Mouse (Mus musculus) c-Kit-positive CD71-negative TER-119-negative erythroid progenitor cells, embryonic 14.5 days (primary cell): ENCODE measurements around the gene Crxos.
"Not testable (repeated sequence)": the region's sequence is repeated elsewhere in the genome, so short reads cannot be mapped to it uniquely, and the experiment has no call there.

ENCODE experiments used
- DNase-seq: peaks from one replicate; pipeline ENCODE4 v3.0.0-alpha.2; 2013; ENCODE audit warnings: low read depth

The Crxos gene

GRCm38 (mm10) chr7:15882317-15882716, at the start of gene Crxos:
TSS of gene Crxos (plus strand) at chr7:15882617.
- no peak for DNase-seq

DNA sequence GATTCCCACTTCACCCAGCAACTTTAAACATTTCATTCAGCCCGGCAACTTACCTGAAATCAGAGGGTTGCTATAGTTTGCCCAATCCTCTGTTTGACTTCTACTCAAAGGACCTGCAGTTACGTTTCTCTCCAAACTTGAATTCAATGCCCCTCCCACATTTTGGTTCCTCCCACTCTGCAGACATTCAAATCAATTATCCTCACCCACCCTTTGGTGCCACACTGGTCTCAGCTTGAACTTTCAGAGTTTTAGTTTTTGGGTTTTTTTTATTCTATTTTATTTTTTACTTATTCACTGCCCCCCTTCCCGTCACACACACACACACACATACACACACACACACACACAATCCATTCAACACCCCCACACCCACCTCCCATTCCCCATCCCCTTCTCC, 42.8 kb upstream of the Crxos start, which contains the start of gene Obox6:
TSS of gene Obox6 (minus strand) at position 101 of the 400 bp plus-strand sequence.
- no peak for DNase-seq

DNA sequence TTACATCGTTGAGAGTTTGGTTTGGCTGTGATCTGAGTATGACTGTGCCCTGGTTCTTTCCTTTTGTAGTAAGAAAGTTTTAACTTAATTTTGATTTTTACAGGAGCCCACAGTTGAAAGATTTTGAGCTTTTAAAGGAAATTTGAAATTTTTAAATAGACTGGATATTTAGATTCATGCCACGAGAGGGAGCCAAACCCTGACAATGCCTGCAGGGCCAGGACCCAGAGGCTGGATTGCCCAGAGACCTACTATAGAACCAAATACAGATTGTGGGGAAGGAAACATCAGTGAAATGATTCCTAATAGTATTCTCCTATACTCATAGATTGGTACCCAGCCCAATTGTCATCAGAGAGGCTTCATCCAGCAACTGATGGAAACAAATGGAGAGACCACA, 22.8 kb upstream of the Crxos start:
- no peak for DNase-seq

DNA sequence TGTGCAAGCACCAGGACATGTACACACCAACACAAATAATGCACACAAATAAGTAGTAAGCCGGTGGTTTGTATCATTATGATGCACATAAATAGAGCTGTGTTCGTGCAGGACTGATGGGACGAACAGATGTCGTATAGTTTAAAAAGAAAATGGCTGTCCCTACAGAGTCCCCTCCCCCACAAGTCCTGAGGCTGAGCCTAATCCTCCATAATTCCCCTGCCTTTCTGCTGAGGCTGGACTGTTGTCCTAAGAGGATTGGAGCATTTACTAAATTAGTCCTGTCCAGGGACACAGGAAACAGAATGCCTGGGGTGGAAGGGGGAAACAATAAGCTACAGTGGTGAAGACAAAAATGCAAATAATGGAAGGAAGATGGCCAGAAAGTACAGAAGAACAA, 18.3 kb upstream of the Crxos start:
- DNase-seq: no peak

DNA sequence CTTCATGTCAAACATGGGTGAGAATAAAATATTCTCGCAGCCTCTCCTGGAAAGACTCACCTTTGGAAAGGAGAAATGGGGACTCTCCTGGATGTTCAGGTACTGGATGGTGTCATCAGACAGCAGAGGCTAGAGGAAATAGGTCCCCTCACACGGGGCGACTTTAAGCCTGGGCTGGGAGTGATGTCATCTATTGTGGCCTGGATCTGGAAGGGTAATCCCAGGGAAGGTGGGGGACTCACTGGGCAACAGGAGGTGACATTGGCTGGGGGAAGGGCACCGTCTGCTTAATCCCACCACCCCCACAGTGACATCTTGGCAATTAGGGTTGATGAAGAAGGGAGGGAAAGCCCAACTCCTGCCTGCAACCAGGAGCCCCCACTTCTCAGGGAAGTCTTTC, 2.7 kb upstream of the Crxos start, which contains the start of gene Crx:
TSS of gene Crx (minus strand) at position 213 of the 400 bp plus-strand sequence.
- DNase-seq: no peak

DNA sequence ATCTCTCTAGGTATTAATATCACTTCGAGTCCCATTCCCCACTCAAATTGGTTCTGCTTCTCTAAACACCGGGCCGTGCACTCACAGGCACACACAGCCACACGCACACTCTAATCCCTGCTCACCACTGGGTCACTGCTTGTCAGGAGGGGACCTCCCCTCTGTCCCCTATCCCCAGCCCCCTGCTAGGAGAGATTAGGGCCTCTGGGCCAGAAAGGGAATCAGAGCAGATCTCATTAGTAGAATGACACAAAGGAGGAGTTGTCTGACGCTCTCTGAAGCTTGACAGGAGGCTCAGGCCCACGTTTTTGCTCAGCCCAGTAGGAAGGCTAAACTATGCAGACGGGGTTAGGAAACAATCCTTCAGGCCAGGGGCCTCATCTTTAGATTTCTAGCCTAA, 1.0 kb upstream of the Crxos start:
- no peak for DNase-seq

GRCm38 (mm10) chr7:15881831-15882230, 586 bp upstream of the Crxos start:
- DNase-seq: no peak

GRCm38 (mm10) chr7:15884127-15884526, 1.7 kb downstream of the Crxos start:
- DNase-seq: no peak

GRCm38 (mm10) chr7:15894251-15894650, 11.8 kb downstream of the Crxos start:
- no peak for DNase-seq

- no peak for DNase-seq
These were observed 19.1 kb downstream of the Crxos start for GRCm38 (mm10) chr7:15901366-15902048.

GRCm38 (mm10) chr7:15905861-15906260, 23.4 kb downstream of the Crxos start:
- DNase-seq: no peak

GRCm38 (mm10) chr7:15906602-15907001, 24.2 kb downstream of the Crxos start:
- DNase-seq: no peak

- DNase-seq: no peak
These were observed 25.7 kb downstream of the Crxos start for GRCm38 (mm10) chr7:15907971-15908590.

- no peak for DNase-seq
These were observed 28.1 kb downstream of the Crxos start for GRCm38 (mm10) chr7:15910521-15910920.

DNA sequence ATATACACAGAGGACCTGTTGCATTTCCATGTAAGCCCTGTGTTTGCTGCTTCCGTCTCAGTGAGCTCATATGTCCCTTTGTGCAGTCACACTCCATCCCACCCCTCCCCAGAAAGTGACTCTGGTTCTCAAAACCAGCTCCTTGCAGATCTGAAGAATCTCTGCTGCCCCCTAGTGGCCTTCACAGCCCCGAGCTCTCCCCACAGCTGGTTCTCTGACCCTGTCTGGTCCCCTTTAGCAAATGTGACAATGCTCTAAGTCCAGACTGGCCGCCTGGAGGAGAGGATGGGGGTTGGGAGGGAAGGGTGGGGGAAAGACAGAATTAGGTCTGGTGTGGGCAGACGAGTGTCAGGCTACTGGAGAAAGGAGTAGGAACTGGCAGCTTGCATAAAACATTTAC, 29.8 kb downstream of the Crxos start:
- peak; percentile 75 for DNase-seq

DNA sequence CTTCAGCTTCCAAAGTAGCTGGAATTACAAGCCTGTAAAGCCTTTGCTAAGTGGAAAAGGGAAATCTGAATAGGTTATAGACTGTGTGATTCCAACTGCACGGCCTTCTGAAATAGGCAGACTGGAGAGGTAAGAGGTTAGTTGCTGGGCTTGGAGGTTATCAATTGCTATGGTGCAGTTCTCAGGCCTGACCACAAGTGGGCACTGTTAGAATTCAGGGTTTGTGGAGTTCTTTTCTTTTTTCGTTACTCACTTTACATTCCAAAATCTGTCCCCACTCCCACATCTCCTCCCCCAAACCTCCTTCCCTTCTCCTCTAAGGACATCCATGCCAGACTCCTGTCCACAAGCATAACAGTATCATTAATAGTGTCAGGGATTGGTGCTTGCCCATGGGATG, 31.8 kb downstream of the Crxos start:
- DNase-seq: peak; percentile 48

DNA sequence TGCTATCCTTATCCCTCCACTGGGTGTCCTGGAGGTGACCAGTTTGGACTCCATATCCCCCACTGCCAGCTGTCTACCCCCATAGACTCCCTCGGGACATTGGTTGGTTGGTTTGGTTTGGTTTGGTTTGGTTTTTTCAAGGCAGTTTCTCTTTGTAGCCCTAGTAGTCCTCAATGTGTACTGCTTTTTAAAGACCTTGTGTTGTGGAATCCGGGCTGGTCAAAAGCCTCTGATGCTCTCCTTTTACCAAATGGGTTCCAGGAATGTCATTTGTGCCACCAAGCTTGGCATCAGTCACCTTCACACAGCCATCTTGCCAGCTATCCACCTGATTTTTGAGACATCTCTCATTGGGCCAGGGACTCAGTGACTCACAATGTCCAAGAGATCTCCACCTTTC, 32.3 kb downstream of the Crxos start:
- no peak for DNase-seq

GRCm38 (mm10) chr7:15915695-15916094, 33.3 kb downstream of the Crxos start:
- DNase-seq: not testable (repeated sequence)

GRCm38 (mm10) chr7:15916134-15916723, 33.8 kb downstream of the Crxos start:
- no peak for DNase-seq

GRCm38 (mm10) chr7:15916996-15917395, 34.6 kb downstream of the Crxos start:
- no peak for DNase-seq

- DNase-seq: no peak
These were observed 36.0 kb downstream of the Crxos start for GRCm38 (mm10) chr7:15918371-15918770.

- DNase-seq: no peak
These were observed 37.5 kb downstream of the Crxos start for GRCm38 (mm10) chr7:15919947-15920346.

- no peak for DNase-seq
These were observed 38.3 kb downstream of the Crxos start for GRCm38 (mm10) chr7:15920645-15921190.
